Mouse (Mus musculus) naive thymus-derived CD4-positive, alpha-beta T cell, adult 2 months (primary cell): ENCODE measurements around the gene Haghl.

Experiments used
- DNase-seq: peaks from one replicate; pipeline ENCODE4 v3.0.0-alpha.2; 2011; ENCODE audit warnings: low read depth

Haghl gene

GRCm38 (mm10) chr17:25785281-25785745 lies at the start of gene Haghl:
TSS of gene Haghl (minus strand) at chr17:25785673.
- DNase-seq = peak; percentile 99

DNA sequence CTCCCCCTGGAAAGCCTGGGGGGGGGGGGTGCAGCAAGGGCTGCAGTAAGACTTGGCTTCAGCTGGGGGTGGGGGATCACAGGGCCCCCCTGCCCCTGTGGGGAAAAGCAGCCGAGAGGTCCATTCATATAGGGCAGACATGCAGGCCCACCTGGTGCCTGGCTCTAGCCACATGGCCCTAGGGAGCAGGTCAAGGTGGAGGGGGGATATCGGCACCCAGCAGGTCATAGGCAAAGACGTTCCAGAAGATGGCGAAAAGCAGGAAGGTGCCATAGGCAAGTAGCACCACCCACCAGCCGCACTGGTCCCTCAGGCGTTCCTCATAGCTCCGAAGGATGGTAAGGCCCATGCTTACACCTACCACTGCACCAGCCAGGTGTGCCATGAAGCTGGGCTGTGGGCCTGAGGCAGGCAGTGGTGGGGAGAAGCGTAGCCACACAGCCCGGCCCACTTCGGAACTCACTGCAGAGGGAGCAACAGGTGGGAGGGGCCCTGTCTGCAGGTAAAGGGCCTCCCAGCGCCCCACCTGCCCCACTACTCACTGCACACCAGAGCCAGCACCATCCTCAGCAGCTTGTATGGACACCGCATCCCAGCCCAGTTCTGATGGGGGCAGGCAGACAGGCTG lies 49.2 kb upstream of the Haghl start:
- no peak for DNase-seq

DNA sequence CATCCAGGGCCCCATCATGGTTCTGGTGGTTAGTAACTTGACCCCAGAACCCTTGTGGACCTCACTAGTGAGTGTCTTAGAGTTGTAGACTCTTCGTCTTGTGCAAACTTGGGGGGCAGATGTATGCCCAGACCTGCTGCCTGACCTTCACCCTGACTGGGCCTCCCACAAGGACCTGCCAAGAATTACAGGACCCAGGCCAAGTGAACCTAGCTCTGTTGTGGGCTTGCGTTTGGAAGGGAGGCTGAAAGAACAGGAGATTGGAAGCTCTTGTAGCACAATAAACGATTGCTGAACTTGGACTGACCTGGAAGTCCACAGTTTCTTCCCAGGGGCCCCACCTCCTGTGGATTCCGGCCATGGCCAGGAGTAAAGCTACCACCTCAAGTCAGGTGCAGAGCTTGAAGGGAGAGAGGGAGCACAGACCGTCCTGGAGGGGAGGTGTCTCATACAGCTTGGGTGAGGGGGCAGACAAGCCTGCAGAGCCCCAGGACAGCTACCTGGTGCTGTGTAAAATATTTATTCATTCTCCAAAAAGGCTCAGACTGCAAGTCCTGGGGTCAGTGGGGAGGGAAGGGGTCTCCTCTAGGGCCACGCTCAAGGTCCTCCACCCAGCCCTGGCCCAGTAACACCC lies 48.6 kb upstream of the Haghl start:
- peak; percentile 28 for DNase-seq

GRCm38 (mm10) chr17:25833291-25833663 lies 47.8 kb upstream of the Haghl start, which contains the start of gene Stub1:
TSS of gene Stub1 (minus strand) at chr17:25833404.
- no peak for DNase-seq

DNA sequence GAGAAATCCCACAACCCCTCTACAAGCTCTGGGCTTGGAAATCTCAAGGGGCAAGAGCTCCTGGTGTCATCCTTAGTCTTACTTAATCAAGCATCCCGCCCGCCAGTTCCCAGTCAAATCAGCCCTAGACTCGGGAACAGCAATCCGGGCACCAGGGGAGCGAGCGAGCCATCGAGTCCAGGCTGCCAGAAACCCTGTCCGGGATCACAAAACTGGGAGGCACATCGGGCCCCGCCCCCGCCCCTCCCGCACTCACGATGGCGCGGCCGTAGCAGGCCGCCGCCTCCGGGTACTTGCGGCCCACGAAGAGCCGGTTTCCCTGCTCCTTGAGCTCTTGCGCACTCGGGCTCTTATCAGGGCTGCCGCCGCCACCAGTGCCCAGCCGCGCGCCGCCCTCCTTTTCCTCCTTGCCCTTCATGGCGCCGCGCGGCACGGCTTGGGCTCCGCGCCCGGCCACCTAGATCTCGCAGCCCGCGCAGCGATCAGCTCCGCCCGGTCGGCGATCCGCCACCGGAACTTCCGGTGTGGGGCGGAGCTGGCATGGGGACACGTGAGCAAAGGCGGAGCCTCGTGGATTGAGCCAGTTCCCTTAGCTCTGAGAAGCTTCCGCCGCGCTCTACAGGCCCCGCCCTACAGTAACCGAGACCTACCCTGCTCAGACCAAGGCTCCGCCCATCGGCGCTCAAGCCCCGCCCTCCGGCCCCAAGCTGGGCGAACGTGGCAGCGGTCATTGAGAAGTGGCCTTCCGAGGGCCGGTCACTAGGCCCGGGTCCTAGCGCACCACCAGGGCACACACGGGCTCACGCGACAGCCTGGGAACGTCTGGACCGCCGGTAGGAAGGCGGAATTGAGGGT lies 47.2 kb upstream of the Haghl start:
- peak; percentile 98 for DNase-seq

DNA sequence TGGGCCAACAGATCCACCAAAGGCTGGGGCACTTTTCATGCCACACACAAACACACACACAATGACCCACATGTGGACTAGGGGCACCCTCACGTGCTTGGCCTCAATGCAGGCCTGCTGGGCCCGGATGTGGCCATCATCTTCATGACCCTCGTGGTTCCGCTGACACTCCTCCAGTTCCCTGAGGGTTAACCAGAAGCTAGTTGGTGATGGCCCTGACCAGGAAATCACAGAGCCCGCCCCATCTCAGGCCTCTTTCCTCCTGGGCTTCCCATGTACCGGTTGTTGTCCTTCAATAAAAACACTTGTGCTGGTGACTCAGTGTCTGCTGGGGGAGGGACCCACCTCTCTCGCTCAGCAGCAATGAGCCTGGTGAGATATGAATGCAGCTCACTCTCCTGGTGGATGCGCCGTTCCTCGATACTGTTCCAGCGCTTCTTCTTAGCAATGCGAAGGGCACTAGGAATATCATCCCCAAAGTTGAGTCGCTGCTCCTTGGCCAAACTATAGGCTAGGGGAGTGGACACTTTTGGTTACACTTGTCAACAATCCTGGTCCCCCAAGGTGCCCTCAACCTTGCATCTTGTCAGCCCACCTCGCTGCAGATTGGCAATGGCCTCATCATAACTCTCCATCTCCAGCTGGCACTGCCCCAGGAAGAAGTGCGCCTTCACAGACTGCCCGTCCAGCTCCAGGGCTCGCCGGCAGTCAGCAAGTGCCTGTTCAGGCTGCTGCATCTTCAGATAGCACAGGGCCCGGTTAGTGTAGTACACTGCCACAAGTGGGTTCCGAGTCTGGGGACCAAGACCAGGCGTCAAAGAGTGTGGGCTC lies 46.2 kb upstream of the Haghl start:
- peak; percentile 20 for DNase-seq

GRCm38 (mm10) chr17:25830806-25831431 lies 45.4 kb upstream of the Haghl start:
- no peak for DNase-seq

DNA sequence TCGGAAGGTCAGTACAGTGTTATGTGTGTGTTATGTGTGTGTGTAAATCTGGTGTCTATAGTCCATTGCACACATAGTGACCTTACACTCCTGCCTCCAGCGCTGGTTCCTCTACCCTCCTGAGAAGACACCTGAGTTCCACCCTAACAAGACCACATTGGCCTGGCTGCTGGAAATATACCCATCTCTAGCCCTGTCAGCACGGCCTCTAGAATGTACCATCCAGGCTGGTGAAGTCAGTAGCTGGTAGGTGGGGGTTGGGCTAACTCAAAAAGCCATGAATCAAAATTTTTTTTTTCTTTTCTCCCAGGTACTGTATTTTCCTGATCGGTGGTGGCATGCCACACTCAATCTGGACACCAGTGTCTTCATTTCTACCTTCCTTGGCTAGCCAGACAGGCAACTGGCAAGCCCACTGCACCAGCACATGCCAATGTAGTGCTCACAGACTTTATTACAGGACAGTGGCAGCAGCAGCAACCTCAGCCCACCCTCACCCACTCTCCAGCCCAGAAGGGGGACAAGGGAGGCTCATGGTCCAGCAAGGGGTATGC lies 44.8 kb upstream of the Haghl start:
- no peak for DNase-seq

- DNase-seq = no peak
Observed at GRCm38 (mm10) chr17:25829558-25830017, 44.1 kb upstream of the Haghl start.

DNA sequence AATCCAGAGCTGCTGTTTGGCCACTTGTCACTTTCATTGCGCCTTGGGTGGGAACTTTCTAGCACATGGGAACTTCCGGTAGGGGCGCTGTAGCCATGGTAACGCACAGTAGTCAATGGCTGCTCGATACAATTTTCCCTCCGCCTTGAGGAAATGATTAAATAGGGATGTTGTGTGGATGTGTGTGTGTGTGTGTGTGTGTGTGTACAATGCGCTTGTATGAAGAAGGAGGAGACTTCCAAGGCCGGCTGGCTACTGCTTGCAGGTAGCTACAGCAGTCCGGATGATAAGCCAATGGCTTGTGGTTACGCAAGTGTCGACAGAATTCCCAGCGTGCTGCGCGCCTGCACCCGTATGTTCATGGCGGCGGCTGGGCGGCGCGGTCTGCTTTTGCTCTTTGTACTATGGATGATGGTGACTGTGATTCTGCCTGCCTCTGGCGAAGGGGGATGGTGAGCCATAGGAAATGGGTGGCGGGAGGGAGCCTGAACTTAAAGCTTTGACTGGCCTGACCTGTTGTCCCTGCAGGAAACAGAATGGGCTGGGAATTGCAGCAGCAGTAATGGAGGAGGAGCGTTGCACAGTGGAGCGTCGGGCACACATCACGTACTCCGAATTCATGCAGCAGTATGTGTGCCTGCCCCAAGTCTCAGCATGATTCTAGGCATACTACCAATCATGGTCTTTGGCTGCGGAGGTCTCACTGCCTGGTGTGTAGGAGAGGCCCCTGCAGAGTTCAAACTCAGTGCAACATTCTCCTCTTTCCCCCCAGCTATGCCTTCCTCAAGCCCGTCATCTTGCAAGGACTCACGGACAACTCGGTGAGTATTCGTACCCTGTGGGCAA lies 43.5 kb upstream of the Haghl start, which contains the start of gene Jmjd8:
Gene Jmjd8 (plus strand): TSS at position 156 of the 846 bp plus-strand sequence.
- DNase-seq = peak; percentile 87

- DNase-seq = peak; percentile 25
Observed at GRCm38 (mm10) chr17:25828223-25828594, 42.7 kb upstream of the Haghl start.

GRCm38 (mm10) chr17:25827546-25828222 lies 42.2 kb upstream of the Haghl start:
- no peak for DNase-seq

DNA sequence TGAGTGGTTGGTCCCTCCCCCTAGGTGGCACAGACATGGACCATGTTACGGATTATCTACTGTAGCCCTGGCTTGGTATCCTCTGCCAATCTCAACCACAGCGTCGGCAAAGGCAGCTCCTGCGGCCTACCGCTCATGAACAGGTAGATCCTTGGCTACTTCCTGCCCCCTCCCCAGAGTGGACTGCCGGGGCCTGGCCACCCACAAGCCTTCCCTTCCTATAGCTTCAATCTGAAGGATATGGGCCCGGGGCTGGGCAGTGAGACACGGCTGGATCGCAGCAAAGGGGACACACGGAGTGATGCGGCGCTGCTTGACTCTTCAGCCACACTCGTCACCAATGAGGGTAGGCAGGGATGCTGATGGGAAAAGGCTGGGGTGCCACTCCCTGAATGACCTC lies 41.5 kb upstream of the Haghl start:
- no peak for DNase-seq

DNA sequence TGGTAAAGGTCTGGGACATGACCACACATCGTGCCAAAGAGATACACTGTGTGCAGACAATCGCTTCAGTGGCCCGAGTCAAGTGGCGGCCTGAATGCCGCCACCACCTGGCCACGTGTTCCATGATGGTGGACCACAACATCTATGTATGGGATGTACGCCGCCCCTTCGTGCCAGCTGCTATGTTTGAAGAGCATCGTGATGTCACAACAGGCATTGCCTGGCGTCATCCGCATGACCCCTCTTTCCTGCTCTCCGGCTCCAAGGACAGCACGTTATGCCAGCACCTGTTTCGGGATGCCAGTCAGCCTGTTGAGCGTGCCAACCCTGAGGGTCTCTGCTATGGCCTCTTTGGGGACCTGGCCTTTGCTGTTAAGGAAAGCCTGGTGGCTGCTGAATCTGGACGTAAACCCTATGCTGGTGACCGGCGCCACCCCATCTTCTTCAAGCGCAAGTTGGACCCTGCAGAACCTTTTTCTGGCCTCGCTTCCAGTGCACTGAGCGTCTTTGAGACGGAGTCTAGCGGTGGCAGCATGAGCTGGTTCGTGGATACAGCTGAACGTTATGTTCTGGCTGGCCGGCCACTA lies 40.6 kb upstream of the Haghl start:
- no peak for DNase-seq

DNA sequence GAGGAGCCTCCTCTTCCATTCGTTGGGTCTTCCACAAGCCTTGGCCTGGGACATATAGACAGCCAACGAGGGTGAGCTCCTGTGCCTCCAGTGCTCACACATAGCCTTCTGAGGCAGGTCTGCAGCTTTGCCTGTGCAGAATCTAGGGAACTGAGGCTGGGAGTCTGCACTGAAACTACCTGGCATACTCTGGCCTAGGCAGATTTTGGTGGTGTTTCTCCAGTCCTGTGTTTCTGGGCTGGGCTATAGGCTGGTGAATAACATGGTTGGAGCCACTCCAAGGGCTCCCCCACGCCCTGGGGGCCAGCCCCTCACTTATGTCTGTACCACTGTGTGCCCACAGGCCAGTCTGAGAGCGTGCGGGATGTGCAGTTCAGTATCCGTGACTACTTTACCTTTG lies 39.8 kb upstream of the Haghl start:
- DNase-seq = no peak

- DNase-seq = no peak
Observed at GRCm38 (mm10) chr17:25824362-25825142, 39.1 kb upstream of the Haghl start.

DNA sequence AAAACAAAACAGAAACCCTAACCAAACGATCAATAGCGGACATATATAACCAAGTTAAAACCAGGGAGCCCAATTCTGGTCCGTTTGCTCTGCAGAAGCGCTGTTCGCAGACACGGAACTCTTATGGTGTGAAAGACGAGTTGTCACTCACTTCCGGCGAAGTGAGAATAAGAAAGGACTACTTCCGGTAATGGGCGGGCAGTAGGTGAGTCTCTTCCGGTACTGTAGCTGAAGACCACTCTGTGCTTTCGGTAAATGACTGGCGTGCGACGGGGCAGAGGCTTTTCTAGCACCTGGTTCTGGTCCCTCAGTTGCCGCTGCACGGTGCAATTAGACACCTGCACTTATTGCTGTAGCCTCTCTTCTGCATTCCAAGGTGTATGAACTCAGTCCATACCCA lies 38.0 kb upstream of the Haghl start, which contains the start of gene Wdr24:
Gene Wdr24 (plus strand): TSS at position 176 of the 400 bp plus-strand sequence.
- DNase-seq = peak; percentile 92
